Mouse (Mus musculus): ENCODE data around the gene Gm17387. TPM values are rescaled to one million over a fixed set of nuclear protein-coding genes. Genes with fewer than 3 reads are reported as not detected.

The Gm17387 gene
- polyA plus RNA-seq, 1 experiment from 2014 or later, result not detected

- Histone ChIP-seq H3K9ac (replicated peaks) (no peak overlapping the region), H3K4me3 (replicated peaks) (no peak overlapping the region), H3K4me2 (no peak overlapping the region), H3K27me3 (0 out of 2 replicates have a peak, but pooled peaks cover under 1% of the 10 kb centered on the region), H3K9me3 (no peaks in the 10 kb centered on the region), H3K4me1 (replicated peaks) (peaks cover 15% of the 10 kb centered on the region), H3K27ac (no peak overlapping the region), H3K36me3 (peaks cover 49% of the 10 kb centered on the region)
- no peak for ATAC-seq (ENCODE audit: insufficient number of reproducible peaks, insufficient read depth, low FRiP score, low TSS enrichment, low read depth)
- 92% methylated on average over 3 of the region's 3 CpGs for WGBS
These were observed 34.4 kb downstream of the Gm17387 start for GRCm38 (mm10) chr7:141063353-141063752.

- H3K9me3 ChIP-seq, result no peaks in the 10 kb centered on the region
- no peak overlapping the region; the same call in 1 of the 2 replicates for H3K9ac ChIP-seq (replicated peaks)
- WGBS, result 88% methylated on average over 7 of the region's 7 CpGs
- no peak overlapping the region for H3K27ac ChIP-seq
- peaks cover 56% of the 10 kb centered on the region for H3K36me3 ChIP-seq
- H3K4me2 ChIP-seq, result no peak overlapping the region
- ATAC-seq (ENCODE audit: insufficient number of reproducible peaks, insufficient read depth, low FRiP score, low TSS enrichment, low read depth), result no peak
- 0 out of 2 replicates have a peak, but pooled peaks cover 6% of the 10 kb centered on the region for H3K27me3 ChIP-seq
- H3K4me1 ChIP-seq (replicated peaks), result peaks cover 15% of the 10 kb centered on the region
- H3K4me3 ChIP-seq (replicated peaks), result no peak overlapping the region
These were observed 35.2 kb downstream of the Gm17387 start for GRCm38 (mm10) chr7:141064175-141064574.

GRCm38 (mm10) chr7:141064576-141064975 lies 35.6 kb downstream of the Gm17387 start:
- peaks cover 56% of the 10 kb centered on the region for H3K36me3 ChIP-seq
- no peak overlapping the region for H3K4me2 ChIP-seq
- H3K4me1 ChIP-seq (replicated peaks), result peaks cover 15% of the 10 kb centered on the region
- H3K9me3 ChIP-seq, result no peaks in the 10 kb centered on the region
- no peak overlapping the region; the same call in 1 of the 2 replicates for H3K9ac ChIP-seq (replicated peaks)
- H3K27ac ChIP-seq, result no peak overlapping the region
- ATAC-seq (ENCODE audit: insufficient number of reproducible peaks, insufficient read depth, low FRiP score, low TSS enrichment, low read depth), result no peak
- no peak overlapping the region for H3K4me3 ChIP-seq (replicated peaks)
- 0 out of 2 replicates have a peak, but pooled peaks cover 6% of the 10 kb centered on the region for H3K27me3 ChIP-seq
- 94% methylated on average over 7 of the region's 7 CpGs for WGBS

GRCm38 (mm10) chr7:141068351-141068750 lies 39.4 kb downstream of the Gm17387 start:
- H3K4me2 ChIP-seq, result no peak overlapping the region
- 72% methylated on average over 19 of the region's 19 CpGs for WGBS
- H3K9ac ChIP-seq (replicated peaks), result no peak overlapping the region

GRCm38 (mm10) chr7:141070058-141070862 lies 41.3 kb downstream of the Gm17387 start:
- ATAC-seq (ENCODE audit: insufficient number of reproducible peaks, insufficient read depth, low FRiP score, low TSS enrichment, low read depth), result peak; percentile 24; the same call in 1 of the 2 replicates

More at GRCm38 (mm10) chr7:141068351-141068750, 39.4 kb downstream of the Gm17387 start:
- ATAC-seq (ENCODE audit: insufficient number of reproducible peaks, insufficient read depth, low FRiP score, low TSS enrichment, low read depth), result no peak
- Histone ChIP-seq H3K9me3 (no peaks in the 10 kb centered on the region), H3K4me1 (replicated peaks) (peaks cover 27% of the 10 kb centered on the region), H3K27ac (no peak overlapping the region), H3K27me3 (peaks cover 32% of the 10 kb centered on the region), H3K36me3 (peaks cover 56% of the 10 kb centered on the region), H3K4me3 (replicated peaks) (no peak overlapping the region)

GRCm38 (mm10) chr7:141072017-141072745 lies 43.2 kb downstream of the Gm17387 start:
- Histone ChIP-seq H3K27ac (no peak overlapping the region), H3K9ac (replicated peaks) (no peak overlapping the region), H3K4me1 (replicated peaks) (peaks cover 27% of the 10 kb centered on the region), H3K27me3 (peaks cover 32% of the 10 kb centered on the region), H3K9me3 (no peaks in the 10 kb centered on the region), H3K4me3 (replicated peaks) (no peak overlapping the region), H3K4me2 (0 out of 2 replicates have a peak overlapping the region, but pooled peaks have one; percentile 17), H3K36me3 (peaks cover 18% of the 10 kb centered on the region)
- WGBS, result 29% methylated on average over 23 of the region's 23 CpGs
- ATAC-seq (ENCODE audit: insufficient number of reproducible peaks, insufficient read depth, low FRiP score, low TSS enrichment, low read depth), result no peak

More at GRCm38 (mm10) chr7:141070058-141070862, 41.3 kb downstream of the Gm17387 start:
- no peaks in the 10 kb centered on the region for H3K9me3 ChIP-seq
- H3K27ac ChIP-seq, result no peak overlapping the region
- H3K36me3 ChIP-seq, result peaks cover 37% of the 10 kb centered on the region
- peak overlapping the region; percentile 39 for H3K4me3 ChIP-seq (replicated peaks)
- H3K9ac ChIP-seq (replicated peaks), result peak overlapping the region; percentile 56
- peaks cover 32% of the 10 kb centered on the region for H3K27me3 ChIP-seq
- WGBS, result 2% methylated on average over 51 of the region's 51 CpGs
- peaks cover 27% of the 10 kb centered on the region for H3K4me1 ChIP-seq (replicated peaks)
- peak overlapping the region; percentile 73 for H3K4me2 ChIP-seq

GRCm38 (mm10) chr7:141073782-141074181 lies 44.9 kb downstream of the Gm17387 start:
- H3K4me1 ChIP-seq (replicated peaks), result peaks cover 27% of the 10 kb centered on the region
- WGBS, result 82% methylated on average over 4 of the region's 4 CpGs
- no peak for ATAC-seq (ENCODE audit: insufficient number of reproducible peaks, insufficient read depth, low FRiP score, low TSS enrichment, low read depth)

GRCm38 (mm10) chr7:141077841-141078240 lies 48.9 kb downstream of the Gm17387 start, which contains the start of gene Pkp3:
Pkp3 (plus strand) TSS chr7:141078218.
- H3K4me3 ChIP-seq (replicated peaks), result no peak within 1 kb of the TSS
- H3K36me3 ChIP-seq, result no peaks in the 10 kb centered on the region
- H3K9me3 ChIP-seq, result no peaks in the 10 kb centered on the region
- peaks cover 27% of the 10 kb centered on the region for H3K27me3 ChIP-seq
- H3K9ac ChIP-seq (replicated peaks), result no peak within 1 kb of the TSS
- H3K27ac ChIP-seq, result no peak within 1 kb of the TSS
- 0 out of 2 replicates have a peak, but pooled peaks cover 10% of the 10 kb centered on the region for H3K4me1 ChIP-seq (replicated peaks)
- ATAC-seq (ENCODE audit: insufficient number of reproducible peaks, insufficient read depth, low FRiP score, low TSS enrichment, low read depth), result no peak
- H3K4me2 ChIP-seq, result no peak within 1 kb of the TSS
- 89% methylated on average over 15 of the region's 15 CpGs for WGBS

More at GRCm38 (mm10) chr7:141073782-141074181, 44.9 kb downstream of the Gm17387 start:
- Histone ChIP-seq H3K27me3 (peaks cover 28% of the 10 kb centered on the region), H3K27ac (no peak overlapping the region), H3K4me2 (no peak overlapping the region), H3K9me3 (no peaks in the 10 kb centered on the region), H3K9ac (replicated peaks) (no peak overlapping the region), H3K36me3 (peaks cover 2% of the 10 kb centered on the region; the same call in 1 of the 2 replicates), H3K4me3 (replicated peaks) (no peak overlapping the region)

- Histone ChIP-seq H3K4me1 (replicated peaks) (0 out of 2 replicates have a peak, but pooled peaks cover 10% of the 10 kb centered on the region), H3K9ac (replicated peaks) (no peak overlapping the region), H3K36me3 (no peaks in the 10 kb centered on the region), H3K9me3 (no peaks in the 10 kb centered on the region), H3K27me3 (peaks cover 29% of the 10 kb centered on the region), H3K4me3 (replicated peaks) (no peak overlapping the region), H3K27ac (no peak overlapping the region), H3K4me2 (no peak overlapping the region)
- ATAC-seq (ENCODE audit: insufficient number of reproducible peaks, insufficient read depth, low FRiP score, low TSS enrichment, low read depth), result no peak
- WGBS, result 72% methylated on average over 4 of the region's 4 CpGs
These were observed 49.9 kb downstream of the Gm17387 start for GRCm38 (mm10) chr7:141078876-141079275.
